Mouse (Mus musculus): ENCODE measurements around the gene Gm10720. TPM values are rescaled to one million over a fixed set of nuclear protein-coding genes. Genes with fewer than 3 reads are reported as not detected.
"Not testable (repeated sequence)": the region's sequence is repeated elsewhere in the genome, so short reads cannot be mapped to it uniquely, and the experiment has no call there.

Gene Gm10720
- polyA plus RNA-seq, 1 experiment from 2014 or later: not detected

DNA sequence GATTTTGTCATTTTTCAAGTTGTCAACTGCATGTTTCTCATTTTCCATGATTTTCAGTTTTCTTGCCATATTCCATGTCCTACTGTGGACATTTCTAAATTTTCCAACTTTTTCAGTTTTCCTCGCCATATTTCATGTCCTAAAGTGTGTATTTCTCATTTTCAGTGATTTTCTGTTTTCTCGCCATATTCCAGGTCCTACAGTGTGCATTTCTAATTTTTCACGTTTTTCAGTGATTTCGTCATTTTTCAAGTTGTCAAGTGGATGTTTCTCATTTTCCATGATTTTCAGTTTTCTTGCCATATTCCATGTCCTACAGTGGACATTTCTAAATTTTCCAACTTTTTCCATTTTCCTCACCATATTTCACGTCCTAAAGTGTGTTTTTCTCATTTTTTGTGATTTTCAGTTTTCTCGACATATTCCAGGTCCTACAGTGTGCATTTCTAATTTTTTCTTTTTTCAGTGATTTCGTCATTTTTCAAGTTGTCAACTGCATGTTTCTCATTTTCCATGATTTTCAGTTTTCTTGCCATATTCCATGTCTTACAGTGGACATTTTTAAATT, 3.3 kb upstream of the Gm10720 start:
- not testable (repeated sequence) for H3K27ac ChIP-seq (ENCODE audit: low read depth, low read length); H3K9ac ChIP-seq (ENCODE audit: low read length); H3K4me2 ChIP-seq (ENCODE audit: low read length); H3K27me3 ChIP-seq (replicated peaks; ENCODE audit: control insufficient read depth, insufficient read depth, low read length); H3K9me3 ChIP-seq (replicated peaks; ENCODE audit: control insufficient read depth, low read length); DNase-seq (ENCODE audit: low spot score); ATAC-seq; H3K4me1 ChIP-seq (ENCODE audit: control insufficient read depth, insufficient read depth, low read length); H3K4me3 ChIP-seq (ENCODE audit: low read depth, low read length); H3K36me3 ChIP-seq (ENCODE audit: control insufficient read depth, insufficient read depth, low read length)
- WGBS: 90% methylated on average over 2 of the region's 7 CpGs

DNA sequence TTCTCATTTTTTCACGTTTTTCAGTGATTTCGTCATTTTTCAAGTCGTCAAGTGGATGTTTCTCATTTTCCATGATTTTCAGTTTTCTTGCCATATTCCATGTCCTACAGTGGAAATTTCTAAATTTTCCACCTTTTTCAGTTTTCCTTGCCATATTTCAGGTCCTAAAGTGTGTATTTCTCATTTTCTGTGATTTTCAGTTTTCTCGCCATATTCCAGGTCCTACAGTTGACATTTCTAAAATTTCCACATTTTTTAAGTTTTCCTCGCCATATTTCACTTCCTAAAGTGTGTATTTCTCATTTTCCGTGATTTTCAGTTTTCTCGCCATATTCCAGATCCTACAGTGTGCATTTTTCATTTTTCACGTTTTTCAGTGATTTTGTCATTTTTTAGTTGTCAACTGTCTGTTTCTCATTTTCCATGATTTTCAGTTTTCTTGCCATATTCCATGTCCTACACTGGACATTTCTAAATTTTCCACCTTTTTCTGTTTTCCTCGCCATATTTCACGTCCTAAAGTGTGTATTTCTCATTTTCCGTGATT, 2.6 kb upstream of the Gm10720 start, which contains the start of gene Gm10721:
Gm10721 (plus strand) TSS at position 408 of the 547 bp plus-strand sequence.
- not testable (repeated sequence) for H3K4me2 ChIP-seq (ENCODE audit: low read length); H3K27ac ChIP-seq (ENCODE audit: low read depth, low read length); H3K4me3 ChIP-seq (ENCODE audit: low read depth, low read length); H3K36me3 ChIP-seq (ENCODE audit: control insufficient read depth, insufficient read depth, low read length); H3K4me1 ChIP-seq (ENCODE audit: control insufficient read depth, insufficient read depth, low read length); H3K9ac ChIP-seq (ENCODE audit: low read length); H3K9me3 ChIP-seq (replicated peaks; ENCODE audit: control insufficient read depth, low read length); DNase-seq (ENCODE audit: low spot score); H3K27me3 ChIP-seq (replicated peaks; ENCODE audit: control insufficient read depth, insufficient read depth, low read length)
- WGBS: no CpG with 5 or more reads among the region's 11 CpGs
- ATAC-seq: peak; percentile 53

DNA sequence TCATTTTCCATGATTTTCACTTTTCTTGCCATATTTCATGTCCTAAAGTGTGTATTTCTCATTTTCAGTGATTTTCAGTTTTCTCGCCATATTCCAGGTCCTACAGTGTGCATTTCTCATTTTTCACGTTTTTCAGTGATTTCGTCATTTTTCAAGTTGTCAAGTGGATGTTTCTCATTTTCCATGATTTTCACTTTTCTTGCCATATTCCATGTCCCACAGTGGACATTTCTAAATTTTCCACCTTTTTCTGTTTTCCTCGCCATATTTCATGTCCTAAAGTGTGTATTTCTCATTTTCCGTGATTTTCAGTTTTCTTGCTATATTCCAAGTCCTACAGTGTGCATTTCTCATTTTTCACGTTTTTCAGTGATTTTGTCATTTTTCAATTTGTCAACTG, 442 bp downstream of the Gm10720 start:
- not testable (repeated sequence) for H3K4me2 ChIP-seq (ENCODE audit: low read length); H3K36me3 ChIP-seq (ENCODE audit: control insufficient read depth, insufficient read depth, low read length); DNase-seq (ENCODE audit: low spot score); H3K27ac ChIP-seq (ENCODE audit: low read depth, low read length); H3K4me3 ChIP-seq (ENCODE audit: low read depth, low read length); H3K27me3 ChIP-seq (replicated peaks; ENCODE audit: control insufficient read depth, insufficient read depth, low read length); H3K9me3 ChIP-seq (replicated peaks; ENCODE audit: control insufficient read depth, low read length); ATAC-seq; H3K9ac ChIP-seq (ENCODE audit: low read length); H3K4me1 ChIP-seq (ENCODE audit: control insufficient read depth, insufficient read depth, low read length)
- 75% methylated on average over 4 of the region's 6 CpGs for WGBS

DNA sequence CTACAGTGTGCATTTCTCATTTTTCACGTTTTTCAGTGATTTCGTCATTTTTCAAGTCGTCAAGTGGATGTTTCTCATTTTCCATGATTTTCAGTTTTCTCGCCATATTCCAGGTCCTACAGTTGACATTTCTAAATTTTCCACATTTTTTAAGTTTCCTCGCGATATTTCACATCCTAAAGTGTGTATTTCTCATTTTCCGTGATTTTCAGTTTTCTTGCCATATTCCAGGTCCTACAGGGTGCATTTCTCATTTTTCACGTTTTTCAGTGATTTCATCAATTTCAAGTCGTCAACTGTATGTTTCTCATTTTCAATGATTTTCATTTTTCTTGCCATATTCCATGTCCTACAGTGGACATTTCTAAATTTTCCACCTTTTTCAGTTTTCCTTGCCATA, 1.7 kb downstream of the Gm10720 start, which contains the start of gene Gm10719:
Gm10719 (plus strand) TSS at position 301 of the 400 bp plus-strand sequence.
- not testable (repeated sequence) for ATAC-seq; H3K9ac ChIP-seq (ENCODE audit: low read length); H3K27me3 ChIP-seq (replicated peaks; ENCODE audit: control insufficient read depth, insufficient read depth, low read length); DNase-seq (ENCODE audit: low spot score); H3K9me3 ChIP-seq (replicated peaks; ENCODE audit: control insufficient read depth, low read length); H3K27ac ChIP-seq (ENCODE audit: low read depth, low read length); H3K4me2 ChIP-seq (ENCODE audit: low read length); H3K36me3 ChIP-seq (ENCODE audit: control insufficient read depth, insufficient read depth, low read length); H3K4me1 ChIP-seq (ENCODE audit: control insufficient read depth, insufficient read depth, low read length); H3K4me3 ChIP-seq (ENCODE audit: low read depth, low read length)
- 80% methylated on average over 1 of the region's 9 CpGs for WGBS

DNA sequence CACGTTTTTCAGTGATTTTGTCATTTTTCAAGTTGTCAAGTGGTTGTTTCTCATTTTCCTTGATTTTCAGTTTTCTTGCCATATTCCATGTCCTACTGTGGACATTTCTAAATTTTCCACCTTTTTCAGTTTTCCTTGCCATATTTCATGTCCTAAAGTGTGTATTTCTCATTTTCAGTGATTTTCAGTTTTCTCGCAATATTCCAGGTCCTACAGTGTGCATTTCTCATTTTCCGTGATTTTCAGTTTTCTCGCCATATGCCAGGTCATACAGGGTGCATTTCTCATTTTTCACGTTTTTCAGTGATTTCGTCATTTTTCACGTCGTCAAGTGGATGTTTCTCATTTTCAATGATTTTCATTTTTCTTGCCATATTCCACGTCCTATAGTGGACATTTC, 3.5 kb downstream of the Gm10720 start:
- not testable (repeated sequence) for H3K27ac ChIP-seq (ENCODE audit: low read depth, low read length); H3K4me1 ChIP-seq (ENCODE audit: control insufficient read depth, insufficient read depth, low read length); H3K9ac ChIP-seq (ENCODE audit: low read length); ATAC-seq; H3K27me3 ChIP-seq (replicated peaks; ENCODE audit: control insufficient read depth, insufficient read depth, low read length); H3K4me2 ChIP-seq (ENCODE audit: low read length); H3K36me3 ChIP-seq (ENCODE audit: control insufficient read depth, insufficient read depth, low read length); H3K9me3 ChIP-seq (replicated peaks; ENCODE audit: control insufficient read depth, low read length); H3K4me3 ChIP-seq (ENCODE audit: low read depth, low read length); DNase-seq (ENCODE audit: low spot score)
- 66% methylated on average over 9 of the region's 9 CpGs for WGBS

DNA sequence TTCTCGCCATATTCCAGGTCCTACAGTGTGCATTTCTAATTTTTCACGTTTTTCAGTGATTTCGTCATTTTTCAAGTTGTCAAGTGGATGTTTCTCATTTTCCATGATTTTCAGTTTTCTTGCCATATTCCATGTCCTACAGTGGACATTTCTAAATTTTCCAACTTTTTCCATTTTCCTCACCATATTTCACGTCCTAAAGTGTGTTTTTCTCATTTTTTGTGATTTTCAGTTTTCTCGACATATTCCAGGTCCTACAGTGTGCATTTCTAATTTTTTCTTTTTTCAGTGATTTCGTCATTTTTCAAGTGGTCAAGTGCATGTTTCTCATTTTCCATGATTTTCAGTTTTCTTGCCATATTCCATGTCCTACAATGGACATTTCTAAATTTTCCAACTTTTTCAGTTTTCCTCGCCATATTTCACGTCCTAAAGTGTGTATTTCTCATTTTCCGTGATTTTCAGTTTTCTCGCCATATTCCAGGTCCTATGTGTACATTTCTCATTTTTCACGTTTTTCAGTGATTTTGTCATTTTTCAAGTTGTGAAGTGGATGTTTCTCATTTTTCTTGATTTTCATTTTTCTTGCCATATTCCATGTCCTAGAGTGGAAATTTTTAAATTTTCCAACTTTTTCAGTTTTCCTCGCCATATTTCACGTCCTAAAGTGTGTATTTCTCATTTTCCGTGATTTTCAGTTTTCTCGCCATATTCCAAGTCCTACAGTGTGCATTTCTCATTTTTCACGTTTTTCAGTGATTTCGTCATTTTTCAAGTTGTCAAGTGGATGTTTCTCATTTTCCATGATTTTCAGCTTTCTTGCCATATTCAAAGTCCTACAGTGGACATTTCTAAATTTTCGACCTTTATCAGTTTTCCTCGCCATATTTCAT, 4.6 kb downstream of the Gm10720 start:
- 0 out of 2 replicates have a peak, but pooled peaks have one; percentile 50 for ATAC-seq
- WGBS: 77% methylated on average over 11 of the region's 19 CpGs
- not testable (repeated sequence) for H3K27ac ChIP-seq (ENCODE audit: low read depth, low read length); H3K9me3 ChIP-seq (replicated peaks; ENCODE audit: control insufficient read depth, low read length); DNase-seq (ENCODE audit: low spot score); H3K4me2 ChIP-seq (ENCODE audit: low read length); H3K27me3 ChIP-seq (replicated peaks; ENCODE audit: control insufficient read depth, insufficient read depth, low read length); H3K9ac ChIP-seq (ENCODE audit: low read length); H3K4me1 ChIP-seq (ENCODE audit: control insufficient read depth, insufficient read depth, low read length); H3K36me3 ChIP-seq (ENCODE audit: control insufficient read depth, insufficient read depth, low read length); H3K4me3 ChIP-seq (ENCODE audit: low read depth, low read length)

DNA sequence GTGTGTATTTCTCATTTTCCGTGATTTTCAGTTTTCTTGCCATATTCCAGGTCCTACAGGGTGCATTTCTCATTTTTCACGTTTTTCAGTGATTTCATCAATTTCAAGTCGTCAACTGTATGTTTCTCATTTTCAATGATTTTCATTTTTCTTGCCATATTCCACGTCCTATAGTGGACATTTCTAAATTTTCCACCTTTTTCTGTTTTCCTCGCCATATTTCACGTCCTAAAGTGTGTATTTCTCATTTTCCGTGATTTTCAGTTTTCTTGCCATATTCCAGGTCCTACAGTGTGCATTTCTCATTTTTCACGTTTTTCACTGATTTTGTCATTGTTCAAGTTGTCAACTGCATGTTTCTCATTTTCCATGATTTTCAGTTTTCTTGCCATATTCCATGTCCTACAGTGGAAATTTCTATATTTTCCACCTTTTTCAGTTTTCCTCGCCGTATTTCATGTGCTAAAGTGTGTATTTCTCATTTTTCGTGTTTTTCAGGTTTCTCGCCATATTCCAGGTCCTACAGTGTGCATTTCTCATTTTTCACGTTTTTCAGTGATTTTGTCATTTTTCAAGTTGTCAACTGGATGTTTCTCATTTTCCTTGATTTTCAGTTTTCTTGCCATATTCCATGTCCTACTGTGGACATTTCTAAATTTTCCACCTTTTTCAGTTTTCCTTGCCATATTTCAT, 7.0 kb downstream of the Gm10720 start:
- H3K4me2 ChIP-seq (ENCODE audit: low read length); H3K4me1 ChIP-seq (ENCODE audit: control insufficient read depth, insufficient read depth, low read length); ATAC-seq; H3K4me3 ChIP-seq (ENCODE audit: low read depth, low read length); H3K9me3 ChIP-seq (replicated peaks; ENCODE audit: control insufficient read depth, low read length); H3K27me3 ChIP-seq (replicated peaks; ENCODE audit: control insufficient read depth, insufficient read depth, low read length); H3K9ac ChIP-seq (ENCODE audit: low read length); H3K36me3 ChIP-seq (ENCODE audit: control insufficient read depth, insufficient read depth, low read length); H3K27ac ChIP-seq (ENCODE audit: low read depth, low read length): not testable (repeated sequence)
- WGBS: 72% methylated on average over 9 of the region's 13 CpGs
- peak; percentile 0 for DNase-seq (ENCODE audit: low spot score)

DNA sequence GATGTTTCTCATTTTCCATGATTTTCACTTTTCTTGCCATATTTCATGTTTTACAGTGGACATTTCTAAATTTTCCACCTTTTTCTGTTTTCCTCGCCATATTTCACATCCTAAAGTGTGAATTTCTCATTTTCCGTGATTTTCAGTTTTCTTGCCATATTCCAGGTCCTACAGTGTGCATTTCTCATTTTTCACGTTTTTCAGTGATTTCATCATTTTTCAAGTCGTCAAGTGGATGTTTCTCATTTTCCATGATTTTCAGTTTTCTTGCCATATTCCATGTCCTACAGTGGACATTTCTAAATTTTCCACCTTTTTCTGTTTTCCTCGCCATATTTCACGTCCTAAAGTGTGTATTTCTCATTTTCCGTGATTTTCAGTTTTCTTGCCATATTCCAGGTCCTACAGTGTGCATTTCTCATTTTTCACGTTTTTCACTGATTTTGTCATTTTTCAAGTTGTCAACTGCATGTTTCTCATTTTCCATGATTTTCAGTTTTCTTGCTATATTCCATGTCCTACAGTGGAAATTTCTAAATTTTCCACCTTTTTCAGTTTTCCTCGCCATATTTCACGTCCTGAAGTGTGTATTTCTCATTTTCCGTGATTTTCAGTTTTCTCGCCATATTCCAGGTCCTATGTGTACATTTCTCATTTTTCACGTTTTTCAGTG, 8.0 kb downstream of the Gm10720 start, which contains the start of gene Gm10718:
Gm10718 (plus strand) TSS at position 236 of the 673 bp plus-strand sequence.
- WGBS: 74% methylated on average over 9 of the region's 13 CpGs
- not testable (repeated sequence) for H3K9me3 ChIP-seq (replicated peaks; ENCODE audit: control insufficient read depth, low read length); ATAC-seq; H3K4me1 ChIP-seq (ENCODE audit: control insufficient read depth, insufficient read depth, low read length); H3K27me3 ChIP-seq (replicated peaks; ENCODE audit: control insufficient read depth, insufficient read depth, low read length); H3K4me2 ChIP-seq (ENCODE audit: low read length); DNase-seq (ENCODE audit: low spot score); H3K27ac ChIP-seq (ENCODE audit: low read depth, low read length); H3K36me3 ChIP-seq (ENCODE audit: control insufficient read depth, insufficient read depth, low read length); H3K4me3 ChIP-seq (ENCODE audit: low read depth, low read length); H3K9ac ChIP-seq (ENCODE audit: low read length)
